Mouse (Mus musculus) layer of hippocampus, adult 11-12 months (tissue): ENCODE results near the gene Fkbp1b.
"Not testable (repeated sequence)": the region's sequence is repeated elsewhere in the genome, so short reads cannot be mapped to it uniquely, and the experiment has no call there.

Experiments used
- DNase-seq: peaks from one replicate; pipeline ENCODE4 v3.0.0; 2022; ENCODE audit warnings: low spot score

The Fkbp1b gene

GRCm38 (mm10) chr12:4843741-4844140 is 2.4 kb upstream of the Fkbp1b start:
- no peak for DNase-seq

- DNase-seq, result peak; percentile 93
These were observed 1.7 kb upstream of the Fkbp1b start, which contains the start of gene Wdcp for GRCm38 (mm10) chr12:4842890-4843597. Gene Wdcp (plus strand): TSS chr12:4843303.

- no peak for DNase-seq
These were observed 1.1 kb upstream of the Fkbp1b start for GRCm38 (mm10) chr12:4842456-4842855.

GRCm38 (mm10) chr12:4840741-4841140 is 650 bp downstream of the Fkbp1b start:
- DNase-seq, result no peak

- no peak for DNase-seq
These were observed 1.4 kb downstream of the Fkbp1b start for GRCm38 (mm10) chr12:4840010-4840409.

GRCm38 (mm10) chr12:4836959-4837358 is 4.4 kb downstream of the Fkbp1b start:
- no peak for DNase-seq

GRCm38 (mm10) chr12:4827256-4827655 is 14.1 kb downstream of the Fkbp1b start:
- DNase-seq, result no peak

GRCm38 (mm10) chr12:4817361-4818101 is 23.9 kb downstream of the Fkbp1b start, which contains the start of gene Sf3b6:
Gene Sf3b6 (plus strand): TSS chr12:4817544.
- peak; percentile 97 for DNase-seq

GRCm38 (mm10) chr12:4816680-4817360 is 24.6 kb downstream of the Fkbp1b start:
- DNase-seq, result no peak

GRCm38 (mm10) chr12:4813636-4814035 is 27.8 kb downstream of the Fkbp1b start:
- DNase-seq, result no peak

- DNase-seq, result no peak
These were observed 29.7 kb downstream of the Fkbp1b start for GRCm38 (mm10) chr12:4811705-4812104.

GRCm38 (mm10) chr12:4811036-4811435 is 30.4 kb downstream of the Fkbp1b start:
- DNase-seq, result no peak

- DNase-seq, result not testable (repeated sequence)
These were observed 43.9 kb downstream of the Fkbp1b start for GRCm38 (mm10) chr12:4797471-4797870.

GRCm38 (mm10) chr12:4793718-4794117 is 47.7 kb downstream of the Fkbp1b start:
- peak; percentile 17 for DNase-seq

- not testable (repeated sequence) for DNase-seq
These were observed 53.3 kb downstream of the Fkbp1b start for GRCm38 (mm10) chr12:4788128-4788527.

- no peak for DNase-seq
These were observed 56.9 kb downstream of the Fkbp1b start for GRCm38 (mm10) chr12:4784466-4784865.

- no peak for DNase-seq
These were observed 57.8 kb downstream of the Fkbp1b start for GRCm38 (mm10) chr12:4783598-4783997.
